Mouse (Mus musculus): ENCODE measurements around the gene Rab8b. TPM values are rescaled to one million over a fixed set of nuclear protein-coding genes. Genes with fewer than 3 reads are reported as not detected.

Rab8b gene
- polyA plus RNA-seq, 1 experiment from 2014 or later, result 51.7 TPM

DNA sequence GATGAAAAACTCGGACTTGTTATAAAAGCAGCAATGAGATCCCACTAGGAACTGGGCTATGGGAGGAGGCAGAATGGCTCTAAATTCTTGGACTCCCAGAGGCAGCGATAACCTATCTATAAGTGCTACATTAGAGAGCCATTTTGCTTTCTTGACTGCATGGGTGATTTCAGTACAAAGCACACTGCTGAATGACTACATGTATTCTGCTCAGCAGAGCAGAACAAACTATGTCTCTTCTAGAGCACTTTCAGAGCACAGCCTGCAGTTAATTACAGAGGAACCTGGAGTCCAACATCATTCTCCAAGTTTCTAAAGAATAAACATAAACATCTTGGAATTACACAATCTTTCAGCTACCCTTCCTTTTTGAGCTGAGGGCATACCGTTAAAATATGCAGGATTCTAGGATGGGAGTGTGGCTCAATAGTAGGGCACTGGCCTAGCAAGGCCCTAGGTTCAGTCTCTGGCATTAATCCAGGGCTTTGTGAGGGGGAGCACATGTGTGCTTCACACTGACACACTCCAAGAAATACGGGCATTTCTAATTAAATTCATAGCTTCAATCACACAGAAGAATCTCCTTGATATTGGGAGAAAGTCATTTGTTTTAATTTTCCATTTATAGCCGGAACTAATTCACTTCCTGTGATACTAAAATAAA, 58.3 kb downstream of the Rab8b start:
- Histone ChIP-seq H3K27me3 (ENCODE audit: control insufficient read depth, insufficient read depth, low read length) (no peaks in the 10 kb centered on the region), H3K4me1 (replicated peaks; ENCODE audit: control insufficient read depth, insufficient read depth, low read length) (peaks cover 14% of the 10 kb centered on the region; the same call in 1 of the 2 replicates), H3K4me2 (ENCODE audit: low read depth, low read length, severe bottlenecking) (no peak overlapping the region), H3K27ac (ENCODE audit: low read depth, low read length) (peak overlapping the region; percentile 70), H3K4me3 (ENCODE audit: low read depth, low read length) (no peak overlapping the region), H3K9ac (ENCODE audit: low read length) (no peak overlapping the region), H3K9me3 (ENCODE audit: control insufficient read depth, low read length) (no peaks in the 10 kb centered on the region), H3K36me3 (ENCODE audit: control insufficient read depth, insufficient read depth, low read length) (no peaks in the 10 kb centered on the region)
- ATAC-seq (replicated peaks; ENCODE audit: low FRiP score), result no peak
- DNase-seq (ENCODE audit: low spot score), result no peak
- 58% methylated on average over 5 of the region's 5 CpGs for WGBS

DNA sequence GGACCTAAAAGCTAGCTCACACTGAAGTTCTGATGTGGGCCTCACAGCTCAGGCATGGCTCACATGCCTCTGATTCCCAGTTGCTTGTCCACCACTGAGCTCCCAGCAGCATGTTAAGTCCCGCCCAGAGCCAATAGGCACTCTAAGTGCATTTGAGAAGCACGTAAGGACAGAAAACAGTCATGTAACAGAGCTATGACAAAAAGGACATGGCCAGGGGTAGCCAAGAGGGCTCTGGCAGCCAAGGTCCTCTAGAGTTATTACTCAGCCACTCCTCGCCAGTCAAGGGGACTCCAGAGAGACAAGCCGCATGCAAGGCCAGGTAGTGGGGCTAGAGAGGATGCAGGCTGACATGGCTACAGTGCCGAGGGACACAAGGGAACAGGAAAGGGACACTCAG, 60.0 kb downstream of the Rab8b start:
- no peak for DNase-seq (ENCODE audit: low spot score)
- no peaks in the 10 kb centered on the region for H3K36me3 ChIP-seq (ENCODE audit: control insufficient read depth, insufficient read depth, low read length)
- 93% methylated on average over 5 of the region's 5 CpGs for WGBS
- H3K4me1 ChIP-seq (replicated peaks; ENCODE audit: control insufficient read depth, insufficient read depth, low read length), result peaks cover 14% of the 10 kb centered on the region; the same call in 1 of the 2 replicates
- H3K27me3 ChIP-seq (ENCODE audit: control insufficient read depth, insufficient read depth, low read length), result no peaks in the 10 kb centered on the region
- no peak overlapping the region for H3K27ac ChIP-seq (ENCODE audit: low read depth, low read length)
- H3K9ac ChIP-seq (ENCODE audit: low read length), result no peak overlapping the region
- ATAC-seq (replicated peaks; ENCODE audit: low FRiP score), result no peak
- no peaks in the 10 kb centered on the region for H3K9me3 ChIP-seq (ENCODE audit: control insufficient read depth, low read length)
- H3K4me2 ChIP-seq (ENCODE audit: low read depth, low read length, severe bottlenecking), result no peak overlapping the region
- H3K4me3 ChIP-seq (ENCODE audit: low read depth, low read length), result no peak overlapping the region

DNA sequence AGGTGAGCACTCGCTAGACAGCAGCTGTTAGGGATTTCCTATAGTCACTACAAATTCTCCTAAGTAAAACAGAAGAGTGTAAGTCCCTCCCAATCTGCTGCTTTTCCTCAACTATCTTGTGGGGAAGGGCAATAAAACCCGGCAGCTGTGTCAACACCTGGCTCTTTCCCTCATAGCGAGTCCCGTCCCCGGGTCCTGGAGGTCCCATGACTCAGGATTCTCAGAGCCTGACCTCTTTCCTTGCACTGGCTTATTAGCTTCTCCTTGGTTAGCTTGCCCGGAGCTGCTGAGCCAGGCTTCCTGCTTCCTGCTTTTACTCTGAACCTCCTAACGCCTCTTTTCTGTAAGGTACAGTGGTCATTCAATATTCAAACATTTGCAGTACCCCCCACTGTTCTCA, 63.6 kb downstream of the Rab8b start:
- no peaks in the 10 kb centered on the region for H3K9me3 ChIP-seq (ENCODE audit: control insufficient read depth, low read length)
- H3K27ac ChIP-seq (ENCODE audit: low read depth, low read length), result no peak overlapping the region
- peaks cover 2% of the 10 kb centered on the region; the same call in 1 of the 2 replicates for H3K4me1 ChIP-seq (replicated peaks; ENCODE audit: control insufficient read depth, insufficient read depth, low read length)
- no peaks in the 10 kb centered on the region for H3K36me3 ChIP-seq (ENCODE audit: control insufficient read depth, insufficient read depth, low read length)
- H3K9ac ChIP-seq (ENCODE audit: low read length), result no peak overlapping the region
- 84% methylated on average over 7 of the region's 7 CpGs for WGBS
- no peak for DNase-seq (ENCODE audit: low spot score)
- H3K4me3 ChIP-seq (ENCODE audit: low read depth, low read length), result no peak overlapping the region
- no peaks in the 10 kb centered on the region for H3K27me3 ChIP-seq (ENCODE audit: control insufficient read depth, insufficient read depth, low read length)
- no peak for ATAC-seq (replicated peaks; ENCODE audit: low FRiP score)
- H3K4me2 ChIP-seq (ENCODE audit: low read depth, low read length, severe bottlenecking), result no peak overlapping the region

DNA sequence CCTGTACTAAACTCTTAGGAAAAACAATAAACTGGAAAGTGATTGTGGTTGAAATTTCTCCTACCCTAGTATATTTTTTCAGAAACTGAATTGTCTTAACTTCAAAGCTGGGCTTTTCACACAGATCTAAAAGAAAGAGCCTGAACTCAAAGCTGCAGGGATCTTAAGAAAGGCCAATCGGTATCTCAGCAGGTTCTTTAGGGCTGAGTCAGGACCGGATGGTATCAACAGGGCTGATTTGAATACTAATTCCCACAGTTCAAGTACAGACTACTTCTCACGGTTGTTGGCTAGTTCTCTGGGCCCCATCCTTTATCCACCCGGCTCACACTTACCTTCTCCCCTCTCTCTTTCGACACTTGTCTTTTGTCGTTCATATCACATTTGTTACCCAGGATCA, 66.9 kb downstream of the Rab8b start:
- Histone ChIP-seq H3K36me3 (ENCODE audit: control insufficient read depth, insufficient read depth, low read length) (no peaks in the 10 kb centered on the region; the same call in 1 of the 2 replicates), H3K9me3 (ENCODE audit: control insufficient read depth, low read length) (no peaks in the 10 kb centered on the region), H3K4me1 (replicated peaks; ENCODE audit: control insufficient read depth, insufficient read depth, low read length) (no peaks in the 10 kb centered on the region), H3K4me2 (ENCODE audit: low read depth, low read length, severe bottlenecking) (no peak overlapping the region), H3K27me3 (ENCODE audit: control insufficient read depth, insufficient read depth, low read length) (no peaks in the 10 kb centered on the region), H3K4me3 (ENCODE audit: low read depth, low read length) (no peak overlapping the region), H3K9ac (ENCODE audit: low read length) (no peak overlapping the region), H3K27ac (ENCODE audit: low read depth, low read length) (no peak overlapping the region)
- 40% methylated on average over 6 of the region's 6 CpGs for WGBS
- no peak for ATAC-seq (replicated peaks; ENCODE audit: low FRiP score)
- DNase-seq (ENCODE audit: low spot score), result no peak

DNA sequence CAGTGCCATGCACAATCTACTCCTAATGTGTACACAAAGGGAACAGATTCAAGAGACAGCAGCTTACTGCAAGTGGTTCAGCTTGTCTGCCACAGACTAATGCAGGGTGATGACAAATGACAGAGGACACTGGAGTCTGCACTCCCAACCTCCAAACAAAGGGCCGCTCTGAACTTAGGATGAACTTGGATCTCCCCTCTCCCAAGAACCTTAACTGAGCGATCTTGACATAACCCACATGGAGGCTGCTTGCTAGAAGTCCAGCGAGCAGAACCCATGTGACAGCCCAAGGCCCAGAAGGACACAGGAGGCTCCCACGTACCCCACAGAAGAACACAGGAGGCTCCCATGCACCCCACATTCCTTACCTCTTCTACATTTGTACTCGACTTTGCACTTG, 68.5 kb downstream of the Rab8b start:
- Histone ChIP-seq H3K27me3 (ENCODE audit: control insufficient read depth, insufficient read depth, low read length) (no peaks in the 10 kb centered on the region), H3K4me3 (ENCODE audit: low read depth, low read length) (no peak overlapping the region), H3K27ac (ENCODE audit: low read depth, low read length) (no peak overlapping the region), H3K36me3 (ENCODE audit: control insufficient read depth, insufficient read depth, low read length) (no peaks in the 10 kb centered on the region; the same call in 1 of the 2 replicates), H3K4me2 (ENCODE audit: low read depth, low read length, severe bottlenecking) (no peak overlapping the region), H3K9me3 (ENCODE audit: control insufficient read depth, low read length) (no peaks in the 10 kb centered on the region), H3K4me1 (replicated peaks; ENCODE audit: control insufficient read depth, insufficient read depth, low read length) (no peaks in the 10 kb centered on the region), H3K9ac (ENCODE audit: low read length) (no peak overlapping the region)
- ATAC-seq (replicated peaks; ENCODE audit: low FRiP score) (no peak), DNase-seq (ENCODE audit: low spot score) (no peak)
- 89% methylated on average over 5 of the region's 5 CpGs for WGBS

DNA sequence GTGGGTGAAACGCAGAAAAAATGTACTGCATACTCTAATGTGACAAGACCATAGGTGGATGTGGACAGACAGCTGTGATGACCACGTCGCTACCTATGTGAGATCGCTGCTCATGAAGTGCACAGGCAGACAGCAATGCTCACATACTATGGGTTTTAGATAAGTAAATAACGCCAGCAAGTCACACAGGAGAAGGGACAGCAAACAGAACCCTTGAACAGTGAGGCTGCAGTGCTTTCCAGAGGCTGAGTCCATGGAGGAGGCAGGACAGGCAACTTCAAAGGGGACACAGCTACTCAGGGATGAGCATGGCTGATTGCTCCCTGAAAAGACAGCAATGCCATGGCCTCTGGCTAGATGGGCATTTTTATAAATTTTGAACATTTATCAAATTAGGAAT, 72.7 kb downstream of the Rab8b start:
- no peaks in the 10 kb centered on the region for H3K4me1 ChIP-seq (replicated peaks; ENCODE audit: control insufficient read depth, insufficient read depth, low read length)
- no peak for DNase-seq (ENCODE audit: low spot score)
- H3K9me3 ChIP-seq (ENCODE audit: control insufficient read depth, low read length), result no peaks in the 10 kb centered on the region
- H3K27ac ChIP-seq (ENCODE audit: low read depth, low read length), result no peak overlapping the region
- H3K9ac ChIP-seq (ENCODE audit: low read length), result no peak overlapping the region
- H3K36me3 ChIP-seq (ENCODE audit: control insufficient read depth, insufficient read depth, low read length), result no peaks in the 10 kb centered on the region; the same call in 1 of the 2 replicates
- no peak overlapping the region for H3K4me3 ChIP-seq (ENCODE audit: low read depth, low read length)
- H3K4me2 ChIP-seq (ENCODE audit: low read depth, low read length, severe bottlenecking), result no peak overlapping the region
- ATAC-seq (replicated peaks; ENCODE audit: low FRiP score), result no peak
- 93% methylated on average over 5 of the region's 5 CpGs for WGBS
- no peaks in the 10 kb centered on the region for H3K27me3 ChIP-seq (ENCODE audit: control insufficient read depth, insufficient read depth, low read length)

DNA sequence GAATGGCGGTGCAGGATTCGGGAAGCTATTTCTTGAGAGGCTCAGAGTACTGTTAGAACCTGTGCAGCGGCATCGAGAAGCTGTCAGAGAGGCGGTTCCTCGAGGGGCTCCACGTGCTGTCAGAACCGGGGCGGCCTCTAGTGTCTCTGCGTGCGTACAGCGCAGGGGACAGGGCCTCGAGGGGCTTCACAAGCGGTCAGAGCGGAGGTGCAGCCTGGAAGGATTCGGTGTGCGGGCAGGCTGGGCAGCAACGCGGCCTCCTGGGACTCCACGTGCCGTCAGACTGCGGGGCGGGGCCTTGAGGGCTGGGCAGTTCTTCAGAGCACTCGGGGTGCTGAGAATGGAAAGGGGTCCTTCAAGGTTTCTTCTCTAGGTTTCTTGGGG, 84.4 kb downstream of the Rab8b start:
- no peaks in the 10 kb centered on the region for H3K9me3 ChIP-seq (ENCODE audit: control insufficient read depth, low read length)
- peaks cover 5% of the 10 kb centered on the region for H3K4me1 ChIP-seq (replicated peaks; ENCODE audit: control insufficient read depth, insufficient read depth, low read length)
- H3K36me3 ChIP-seq (ENCODE audit: control insufficient read depth, insufficient read depth, low read length), result no peaks in the 10 kb centered on the region
- H3K4me2 ChIP-seq (ENCODE audit: low read depth, low read length, severe bottlenecking), result peak overlapping the region; percentile 84
- H3K9ac ChIP-seq (ENCODE audit: low read length), result peak overlapping the region; percentile 40; the same call in 1 of the 2 replicates
- ATAC-seq (replicated peaks; ENCODE audit: low FRiP score) (peak; percentile 80; the same call in 1 of the 2 replicates), DNase-seq (ENCODE audit: low spot score) (no peak)
- H3K27ac ChIP-seq (ENCODE audit: low read depth, low read length), result peak overlapping the region; percentile 4; the same call in 1 of the 2 replicates
- peak overlapping the region; percentile 60 for H3K4me3 ChIP-seq (ENCODE audit: low read depth, low read length)
- peaks cover 6% of the 10 kb centered on the region; the same call in 1 of the 2 replicates for H3K27me3 ChIP-seq (ENCODE audit: control insufficient read depth, insufficient read depth, low read length)
- 0% methylated on average over 24 of the region's 24 CpGs for WGBS

DNA sequence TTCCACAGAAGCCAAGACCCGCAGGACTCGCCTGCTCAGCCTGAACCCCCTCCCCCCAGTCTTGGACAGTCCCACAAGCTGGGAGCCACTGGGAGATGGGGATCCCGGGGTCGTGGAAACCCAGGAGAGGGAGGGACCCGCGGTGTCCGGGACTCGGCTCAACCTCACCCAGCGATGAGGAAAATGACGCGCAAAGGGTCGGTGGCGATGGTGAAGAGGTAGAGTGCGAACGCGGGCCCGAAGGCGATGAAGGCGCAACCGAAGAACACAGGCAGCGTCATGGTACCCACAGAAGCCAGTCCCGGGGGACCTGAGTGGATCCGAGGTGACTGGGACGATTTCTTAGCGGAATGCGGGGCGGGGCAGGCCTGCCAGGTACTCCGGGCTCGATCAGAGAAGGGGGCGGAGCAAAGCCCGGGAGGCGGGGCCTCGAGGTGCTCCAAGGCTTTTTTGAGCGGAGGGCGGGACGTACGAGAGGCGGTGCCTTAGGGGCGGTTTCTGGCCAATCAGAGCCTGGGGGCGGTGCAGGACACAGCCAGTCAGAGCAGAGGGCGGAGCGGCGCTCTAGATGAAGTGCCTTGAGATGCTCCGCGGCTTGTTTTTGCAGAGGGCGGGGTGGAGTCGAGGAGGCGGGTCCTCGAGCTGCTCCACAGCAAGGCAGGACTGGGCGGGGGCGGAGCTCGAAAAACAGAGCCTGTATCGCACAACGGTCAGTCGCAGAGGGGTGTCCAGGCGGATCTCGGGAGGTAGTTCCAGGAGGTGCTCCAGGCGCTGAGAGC, 85.0 kb downstream of the Rab8b start, which contains the start of gene Aph1c:
Gene Aph1c, minus strand, starts transcription at position 409 of the 779 bp plus-strand sequence.
- Histone ChIP-seq H3K36me3 (ENCODE audit: control insufficient read depth, insufficient read depth, low read length) (no peaks in the 10 kb centered on the region), H3K4me2 (ENCODE audit: low read depth, low read length, severe bottlenecking) (peak within 1 kb of the TSS; percentile 84), H3K4me3 (ENCODE audit: low read depth, low read length) (peak within 1 kb of the TSS; percentile 60), H3K9ac (ENCODE audit: low read length) (peak within 1 kb of the TSS; percentile 55), H3K9me3 (ENCODE audit: control insufficient read depth, low read length) (no peaks in the 10 kb centered on the region), H3K27ac (ENCODE audit: low read depth, low read length) (peak within 1 kb of the TSS; percentile 4; the same call in 1 of the 2 replicates), H3K4me1 (replicated peaks; ENCODE audit: control insufficient read depth, insufficient read depth, low read length) (peaks cover 5% of the 10 kb centered on the region), H3K27me3 (ENCODE audit: control insufficient read depth, insufficient read depth, low read length) (peaks cover 6% of the 10 kb centered on the region; the same call in 1 of the 2 replicates)
- under 1% methylated on average over 58 of the region's 58 CpGs for WGBS
- peak; percentile 99 for ATAC-seq (replicated peaks; ENCODE audit: low FRiP score)
- peak; percentile 99 for DNase-seq (ENCODE audit: low spot score)

All from forebrain, embryonic 11.5 days (tissue).